Mouse (Mus musculus): ENCODE results near the gene Dcdc2a.
A peak's percentile ranks its signal among the peaks of the same experiment; 100 is the strongest.

Dcdc2a gene

GRCm38 (mm10) chr13:25094381-25094780 lies 38.6 kb downstream of the Dcdc2a start:
- no peak for DNase-seq (ENCODE audit: low read depth, low spot score)

GRCm38 (mm10) chr13:25097348-25097747 lies 41.5 kb downstream of the Dcdc2a start:
- DNase-seq (ENCODE audit: low read depth, low spot score), result no peak

GRCm38 (mm10) chr13:25098578-25098977 lies 42.8 kb downstream of the Dcdc2a start:
- DNase-seq (ENCODE audit: low read depth, low spot score), result no peak

- DNase-seq (ENCODE audit: low read depth, low spot score), result no peak
Observed at GRCm38 (mm10) chr13:25099508-25099907, 43.7 kb downstream of the Dcdc2a start.

GRCm38 (mm10) chr13:25100581-25100980 lies 44.8 kb downstream of the Dcdc2a start:
- no peak for DNase-seq (ENCODE audit: low read depth, low spot score)

GRCm38 (mm10) chr13:25105671-25106070 lies 49.9 kb downstream of the Dcdc2a start:
- DNase-seq (ENCODE audit: low read depth, low spot score), result no peak

- no peak for DNase-seq (ENCODE audit: low read depth, low spot score)
Observed at GRCm38 (mm10) chr13:25106740-25107139, 50.9 kb downstream of the Dcdc2a start.

- no peak for DNase-seq (ENCODE audit: low read depth, low spot score)
Observed at GRCm38 (mm10) chr13:25108353-25108752, 52.5 kb downstream of the Dcdc2a start.

- DNase-seq (ENCODE audit: low read depth, low spot score), result peak; percentile 12
Observed at GRCm38 (mm10) chr13:25110592-25111095, 54.8 kb downstream of the Dcdc2a start.

- no peak for DNase-seq (ENCODE audit: low read depth, low spot score)
Observed at GRCm38 (mm10) chr13:25115429-25115881, 59.7 kb downstream of the Dcdc2a start.

GRCm38 (mm10) chr13:25115971-25116370 lies 60.2 kb downstream of the Dcdc2a start:
- DNase-seq (ENCODE audit: low read depth, low spot score), result peak; percentile 35

- DNase-seq (ENCODE audit: low read depth, low spot score), result no peak
Observed at GRCm38 (mm10) chr13:25122740-25123335, 67.0 kb downstream of the Dcdc2a start.

- no peak for DNase-seq (ENCODE audit: low read depth, low spot score)
Observed at GRCm38 (mm10) chr13:25127216-25127615, 71.4 kb downstream of the Dcdc2a start.

- no peak for DNase-seq (ENCODE audit: low read depth, low spot score)
Observed at GRCm38 (mm10) chr13:25127806-25128205, 72.0 kb downstream of the Dcdc2a start.

- DNase-seq (ENCODE audit: low read depth, low spot score), result no peak
Observed at GRCm38 (mm10) chr13:25128766-25129165, 73.0 kb downstream of the Dcdc2a start.

- DNase-seq (ENCODE audit: low read depth, low spot score), result no peak
Observed at GRCm38 (mm10) chr13:25143066-25143465, 87.3 kb downstream of the Dcdc2a start.

GRCm38 (mm10) chr13:25144093-25144492 lies 88.3 kb downstream of the Dcdc2a start:
- DNase-seq (ENCODE audit: low read depth, low spot score), result peak; percentile 28

- no peak for DNase-seq (ENCODE audit: low read depth, low spot score)
Observed at GRCm38 (mm10) chr13:25146232-25146631, 90.4 kb downstream of the Dcdc2a start.

- peak; percentile 65 for DNase-seq (ENCODE audit: low read depth, low spot score)
Observed at GRCm38 (mm10) chr13:25150154-25150781, 94.5 kb downstream of the Dcdc2a start.

GRCm38 (mm10) chr13:25150861-25151260 lies 95.1 kb downstream of the Dcdc2a start:
- DNase-seq (ENCODE audit: low read depth, low spot score), result no peak

- DNase-seq (ENCODE audit: low read depth, low spot score), result no peak
Observed at GRCm38 (mm10) chr13:25159917-25160316, 104.1 kb downstream of the Dcdc2a start.

- no peak for DNase-seq (ENCODE audit: low read depth, low spot score)
Observed at GRCm38 (mm10) chr13:25160804-25161203, 105.0 kb downstream of the Dcdc2a start.

GRCm38 (mm10) chr13:25162594-25162993 lies 106.8 kb downstream of the Dcdc2a start:
- no peak for DNase-seq (ENCODE audit: low read depth, low spot score)
